Mouse (Mus musculus) activated CD4-positive, CD25-positive, alpha-beta regulatory T cell, adult 4 months (primary cell): Measurements from ENCODE around the gene Parp2. TPM values are rescaled to one million over a fixed set of nuclear protein-coding genes. Genes with fewer than 3 reads are reported as not detected.
"Not testable (repeated sequence)": the region's sequence is repeated elsewhere in the genome, so short reads cannot be mapped to it uniquely, and the experiment has no call there.

Experiments used
- ATAC-seq: one replicate; pipeline ENCODE4 v1.8.0; 2017
- polyA plus RNA-seq, 2 experiments: library from polyadenylated mRNA; unstranded; fragments of 100-300 nt; shearing (Covaris generic); gene quantifications; one replicate each; pipeline ENCODE4 v1.2.1; 2017

The Parp2 gene
- polyA plus RNA-seq, result 10 to 100 TPM; 83.6 to 88.1 TPM

DNA sequence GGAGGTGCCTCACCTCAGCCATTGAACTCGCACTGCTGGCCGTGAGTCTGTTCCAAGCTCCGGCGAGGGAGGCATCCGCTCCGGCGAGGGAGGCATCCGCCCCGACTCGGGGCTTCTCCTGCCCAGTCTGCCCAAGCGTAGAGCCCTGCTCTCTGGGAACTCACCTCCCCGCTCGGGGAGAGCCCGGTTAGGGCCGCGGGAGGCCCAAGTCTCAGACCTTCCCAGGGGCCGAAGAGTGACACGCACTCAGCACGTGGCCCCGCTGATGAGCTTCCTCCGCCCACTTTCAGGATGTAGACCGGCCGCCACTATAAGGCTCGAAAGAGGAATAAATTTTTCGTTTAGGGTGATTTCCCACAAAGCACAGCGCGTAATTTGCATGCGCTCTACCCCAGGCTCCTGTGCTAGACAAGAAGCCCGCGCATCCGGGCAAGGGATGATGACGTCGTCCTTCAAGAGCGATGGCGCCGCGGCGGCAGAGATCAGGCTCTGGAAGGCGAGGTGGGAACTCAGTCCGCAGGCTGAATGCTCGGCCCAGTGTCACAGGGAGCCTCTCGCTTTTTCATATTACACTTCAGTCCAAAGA lies at the start of gene Parp2, which contains the start of gene Ccnb1ip1:
Parp2 (plus strand) TSS at position 355 of the 586 bp plus-strand sequence.
Ccnb1ip1 (minus strand) TSS at position 246 of the 586 bp plus-strand sequence.
- peak; percentile 87 for ATAC-seq

GRCm38 (mm10) chr14:50758416-50759085 lies 49.1 kb upstream of the Parp2 start:
- no peak for ATAC-seq

DNA sequence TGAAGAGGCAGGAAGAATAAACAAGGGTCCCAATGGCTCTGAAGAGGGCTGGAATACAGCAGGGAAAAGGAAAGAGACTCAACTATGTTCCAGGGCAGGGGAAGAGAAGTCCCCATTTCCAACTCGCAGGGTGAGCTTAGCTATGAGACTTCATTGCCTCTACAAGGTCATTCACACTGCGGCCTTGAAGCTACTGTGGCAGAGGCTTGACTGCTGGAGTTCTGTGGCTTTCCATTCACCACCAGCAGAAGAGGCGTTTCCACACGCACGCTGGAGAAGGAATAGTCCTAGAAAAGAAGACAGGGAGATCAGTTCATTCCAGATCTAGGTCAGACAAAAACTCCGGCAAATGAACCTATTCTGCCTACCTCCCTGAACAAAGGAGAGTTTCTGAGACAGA lies 41.9 kb upstream of the Parp2 start:
- no peak for ATAC-seq

DNA sequence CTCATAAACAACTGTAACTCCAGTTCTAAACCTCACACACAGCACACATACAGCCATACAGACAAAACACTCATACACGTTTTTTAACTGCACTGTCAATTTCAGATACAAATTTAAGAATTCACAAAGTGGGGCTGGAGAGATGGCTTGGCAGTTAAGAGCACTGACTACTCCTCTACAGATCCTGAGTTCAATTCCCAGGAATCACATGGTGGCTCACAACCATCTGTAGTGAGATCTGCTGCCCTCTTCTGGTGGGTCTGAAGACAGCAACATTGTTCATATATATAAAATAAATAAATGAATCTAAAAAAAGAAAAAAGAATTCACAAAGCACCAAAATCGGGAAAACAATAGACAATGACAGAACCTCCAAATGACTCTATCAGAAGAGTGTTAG lies 36.3 kb upstream of the Parp2 start:
- ATAC-seq, result no peak

- ATAC-seq, result no peak
These were observed 25.5 kb upstream of the Parp2 start for GRCm38 (mm10) chr14:50782166-50782565.

DNA sequence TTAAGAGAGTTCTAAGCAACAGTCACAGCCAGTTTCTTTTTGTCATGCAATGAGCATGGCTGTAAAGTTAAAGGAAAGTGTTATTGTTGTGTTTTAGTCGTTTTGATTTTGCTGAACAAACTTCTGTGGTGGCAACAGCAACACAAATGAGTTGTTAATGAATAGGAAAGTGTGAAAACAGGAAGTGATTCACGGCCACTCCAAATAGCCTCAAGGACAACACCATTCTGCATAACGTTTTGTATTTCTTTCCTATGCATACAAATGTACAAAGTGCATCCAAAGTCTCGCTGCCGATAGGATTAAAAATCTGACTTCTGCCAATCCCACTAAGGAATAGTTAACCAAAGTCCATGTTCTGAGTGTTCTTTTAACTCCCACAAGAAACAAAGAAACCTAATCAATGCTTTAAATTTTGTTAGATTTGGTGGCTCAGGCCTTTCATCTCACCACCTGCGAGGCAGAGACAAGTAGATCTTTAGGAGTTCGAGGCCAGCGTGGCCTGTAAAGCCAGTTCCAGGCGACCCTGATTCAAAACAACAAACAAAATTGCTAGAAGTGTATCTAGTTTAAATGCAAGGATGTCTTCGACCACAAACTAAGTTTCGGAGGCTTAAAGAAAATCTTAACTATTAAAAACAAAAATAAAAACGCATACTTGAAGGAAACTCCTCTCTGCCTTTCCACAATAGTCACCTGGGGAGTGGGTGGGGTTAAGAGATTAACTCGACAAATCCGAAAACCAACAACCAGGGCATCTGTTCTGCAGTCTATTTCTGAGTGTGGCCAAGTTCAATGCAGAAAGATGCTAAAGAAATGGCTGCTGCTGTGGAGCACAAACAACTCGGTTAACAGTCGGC lies 23.0 kb upstream of the Parp2 start:
- ATAC-seq, result no peak

GRCm38 (mm10) chr14:50785251-50785637 lies 22.4 kb upstream of the Parp2 start, which contains the start of gene Ttc5:
TSS of gene Ttc5 (minus strand) at chr14:50785519.
- ATAC-seq, result peak; percentile 98

- ATAC-seq, result no peak
These were observed 19.5 kb upstream of the Parp2 start for GRCm38 (mm10) chr14:50788157-50788556.

GRCm38 (mm10) chr14:50795261-50795935 lies 12.2 kb upstream of the Parp2 start:
- no peak for ATAC-seq

GRCm38 (mm10) chr14:50795965-50796364 lies 11.7 kb upstream of the Parp2 start:
- ATAC-seq, result no peak

DNA sequence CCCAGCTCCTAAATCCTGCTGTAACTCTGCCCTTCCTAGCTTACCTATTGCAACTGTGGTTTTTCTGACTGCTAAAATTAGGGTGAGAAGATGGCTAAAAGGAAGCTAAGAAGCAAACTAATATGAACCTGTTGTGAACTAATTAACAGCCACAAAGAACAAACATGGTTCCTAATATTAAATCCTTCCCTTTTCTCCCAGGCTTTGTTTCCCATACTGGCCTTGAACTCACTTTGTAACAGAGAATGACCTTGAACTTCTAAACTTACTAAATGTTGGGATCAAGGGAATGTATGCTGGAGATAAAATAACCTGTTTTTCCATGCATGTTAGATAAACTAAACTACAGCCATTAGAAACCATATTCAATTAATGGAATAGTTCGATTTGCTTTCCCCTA lies 11.2 kb upstream of the Parp2 start:
- ATAC-seq, result no peak

GRCm38 (mm10) chr14:50798512-50798911 lies 9.1 kb upstream of the Parp2 start:
- peak; percentile 58 for ATAC-seq

GRCm38 (mm10) chr14:50799502-50800259 lies 8.0 kb upstream of the Parp2 start:
- ATAC-seq, result peak; percentile 56

DNA sequence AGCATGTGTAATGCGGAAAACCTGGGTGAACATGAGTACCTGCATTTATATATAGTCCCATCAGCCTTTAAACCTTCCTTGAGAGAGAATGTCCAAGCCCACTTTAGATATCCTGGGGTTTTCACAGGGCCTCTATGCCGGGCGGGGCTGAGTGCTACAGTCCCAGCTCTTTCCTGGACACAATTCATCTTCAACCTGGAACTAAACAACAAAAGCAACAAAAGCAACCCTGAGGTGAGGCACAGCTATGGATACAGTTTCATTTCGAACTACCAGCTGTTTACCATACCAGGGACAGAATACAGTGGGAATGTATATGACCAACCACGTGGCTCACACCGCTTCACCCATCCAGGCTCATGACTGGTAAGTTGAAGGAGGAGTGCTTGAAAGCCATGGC lies 5.2 kb upstream of the Parp2 start:
- no peak for ATAC-seq

DNA sequence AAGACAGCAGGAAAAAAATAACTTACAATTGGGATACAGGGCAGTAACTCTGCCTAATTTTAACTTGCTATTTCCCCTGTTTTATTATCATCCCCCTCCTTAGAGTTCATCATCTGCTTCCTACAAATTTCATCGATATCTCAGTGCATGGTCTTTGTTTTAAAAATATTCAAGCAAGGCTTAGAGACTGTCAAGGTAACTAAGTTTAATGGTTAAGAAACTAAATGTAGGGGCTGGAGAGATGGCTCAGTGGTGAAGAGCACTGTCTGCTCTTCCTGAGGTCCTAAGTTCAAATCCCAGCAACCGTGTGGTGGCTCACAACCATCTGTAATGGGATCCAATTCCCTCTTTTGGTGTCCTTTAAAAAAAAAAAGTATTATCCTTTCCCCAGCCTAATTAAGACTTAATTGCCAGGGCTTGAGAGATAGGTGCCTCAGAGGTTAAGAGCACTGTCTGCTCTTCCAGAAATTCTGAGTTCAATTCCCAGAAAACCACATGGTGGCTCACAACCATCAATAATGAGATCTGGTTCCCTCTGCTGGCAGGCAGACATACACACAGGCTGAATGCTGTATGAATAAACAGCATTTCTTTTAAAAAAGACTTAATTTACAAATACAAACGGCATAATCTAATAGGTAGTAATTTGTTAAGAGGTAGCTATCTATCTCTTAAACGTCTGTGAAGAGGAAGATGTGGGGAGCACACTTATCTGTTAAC lies 4.6 kb upstream of the Parp2 start:
- no peak for ATAC-seq

DNA sequence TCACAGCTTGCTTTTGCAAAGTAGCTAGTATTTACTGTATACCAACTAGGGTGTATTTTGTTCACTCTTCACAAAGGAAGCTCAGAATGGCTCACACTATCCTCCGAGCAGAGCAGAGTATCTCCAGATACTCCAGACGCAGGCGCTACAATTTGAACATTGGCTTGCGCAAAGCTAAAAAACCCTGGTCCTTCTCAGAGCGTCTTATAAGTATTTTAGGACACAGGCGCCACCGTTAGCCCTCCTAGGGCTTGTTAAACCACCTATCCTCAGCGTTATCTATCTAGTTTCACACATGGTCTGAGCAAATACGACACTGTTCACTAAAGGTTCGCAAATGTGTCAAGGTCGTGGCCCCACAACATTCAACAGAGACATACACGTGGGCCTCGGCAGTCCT lies 3.0 kb upstream of the Parp2 start:
- no peak for ATAC-seq

GRCm38 (mm10) chr14:50806469-50806868 lies 1.2 kb upstream of the Parp2 start:
- not testable (repeated sequence) for ATAC-seq

- ATAC-seq, result no peak
These were observed 5.4 kb downstream of the Parp2 start for GRCm38 (mm10) chr14:50813060-50813459.

DNA sequence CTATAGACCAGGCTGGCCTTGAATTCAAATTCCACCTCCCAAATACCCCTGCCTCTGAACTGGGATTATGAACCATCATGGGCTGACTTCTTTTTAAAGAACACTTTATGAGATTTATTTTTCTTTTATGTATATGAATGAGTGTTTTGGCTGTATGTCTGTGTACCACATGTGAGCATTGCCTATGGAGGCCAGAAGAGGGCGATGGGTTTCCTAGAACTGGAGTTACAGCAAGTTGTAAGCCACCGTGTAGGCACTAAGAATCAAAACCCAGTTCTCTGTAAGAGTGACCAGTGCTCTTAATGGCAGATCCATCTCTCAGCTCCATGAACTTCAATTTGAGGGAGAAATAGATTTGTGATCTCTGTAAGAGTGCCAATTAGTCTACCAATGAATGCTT lies 15.6 kb downstream of the Parp2 start:
- ATAC-seq, result no peak

DNA sequence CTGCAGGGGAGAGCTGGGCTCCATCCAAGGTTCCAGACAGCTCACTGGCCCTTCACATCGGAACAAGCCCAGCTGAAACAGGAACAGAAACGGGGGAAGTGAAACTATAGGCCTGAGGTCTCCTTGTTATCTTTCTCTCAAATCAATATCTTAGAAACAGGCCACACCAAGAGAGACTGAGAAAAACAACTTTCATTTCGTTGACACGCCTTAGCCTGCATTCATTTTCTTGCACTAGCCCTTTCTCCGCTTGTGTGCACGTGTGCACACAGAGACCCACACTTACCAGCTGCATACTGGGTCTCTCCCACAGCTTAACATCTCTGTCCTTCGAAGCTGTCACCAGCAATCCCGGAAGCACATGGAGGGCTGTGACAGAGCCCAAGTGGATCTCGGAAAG lies 16.6 kb downstream of the Parp2 start:
- peak; percentile 81 for ATAC-seq

- ATAC-seq, result no peak
These were observed 18.9 kb downstream of the Parp2 start for GRCm38 (mm10) chr14:50826579-50826978.
